Mouse (Mus musculus): ENCODE results near the gene Ptpn11. TPM values are rescaled to one million over a fixed set of nuclear protein-coding genes. Genes with fewer than 3 reads are reported as not detected.
"Not testable (repeated sequence)": the region's sequence is repeated elsewhere in the genome, so short reads cannot be mapped to it uniquely, and the experiment has no call there.

Ptpn11 gene
- 60.0 and 60.4 TPM in 2 replicates for total RNA-seq (2017)

- ATAC-seq (replicated peaks; ENCODE audit: low read depth, poor library complexity, severe bottlenecking) = peak; percentile 69
These were observed at the start of gene Ptpn11 for GRCm38 (mm10) chr5:121190836-121191583. Gene Ptpn11 (minus strand): TSS chr5:121191397.

GRCm38 (mm10) chr5:121239846-121240245 lies 48.6 kb upstream of the Ptpn11 start:
- no peak for ATAC-seq (replicated peaks; ENCODE audit: low read depth, poor library complexity, severe bottlenecking)

- no peak for ATAC-seq (replicated peaks; ENCODE audit: low read depth, poor library complexity, severe bottlenecking)
These were observed 47.0 kb upstream of the Ptpn11 start for GRCm38 (mm10) chr5:121238208-121238607.

- peak; percentile 99 for ATAC-seq (replicated peaks; ENCODE audit: low read depth, poor library complexity, severe bottlenecking)
These were observed 45.0 kb upstream of the Ptpn11 start for GRCm38 (mm10) chr5:121236171-121236570.

GRCm38 (mm10) chr5:121233726-121234125 lies 42.5 kb upstream of the Ptpn11 start:
- ATAC-seq (replicated peaks; ENCODE audit: low read depth, poor library complexity, severe bottlenecking) = no peak

- ATAC-seq (replicated peaks; ENCODE audit: low read depth, poor library complexity, severe bottlenecking) = no peak
These were observed 41.6 kb upstream of the Ptpn11 start for GRCm38 (mm10) chr5:121232789-121233188.

GRCm38 (mm10) chr5:121230811-121231210 lies 39.6 kb upstream of the Ptpn11 start:
- ATAC-seq (replicated peaks; ENCODE audit: low read depth, poor library complexity, severe bottlenecking) = 0 out of 2 replicates have a peak, but pooled peaks have one; percentile 19

GRCm38 (mm10) chr5:121229182-121229581 lies 38.0 kb upstream of the Ptpn11 start:
- no peak for ATAC-seq (replicated peaks; ENCODE audit: low read depth, poor library complexity, severe bottlenecking)

GRCm38 (mm10) chr5:121227330-121227729 lies 36.1 kb upstream of the Ptpn11 start:
- not testable (repeated sequence) for ATAC-seq (replicated peaks; ENCODE audit: low read depth, poor library complexity, severe bottlenecking)

- no peak for ATAC-seq (replicated peaks; ENCODE audit: low read depth, poor library complexity, severe bottlenecking)
These were observed 35.6 kb upstream of the Ptpn11 start for GRCm38 (mm10) chr5:121226845-121227244.

GRCm38 (mm10) chr5:121226406-121226805 lies 35.2 kb upstream of the Ptpn11 start:
- ATAC-seq (replicated peaks; ENCODE audit: low read depth, poor library complexity, severe bottlenecking) = no peak

GRCm38 (mm10) chr5:121225854-121226253 lies 34.7 kb upstream of the Ptpn11 start:
- ATAC-seq (replicated peaks; ENCODE audit: low read depth, poor library complexity, severe bottlenecking) = no peak

- ATAC-seq (replicated peaks; ENCODE audit: low read depth, poor library complexity, severe bottlenecking) = no peak
These were observed 33.7 kb upstream of the Ptpn11 start for GRCm38 (mm10) chr5:121224856-121225255.

- ATAC-seq (replicated peaks; ENCODE audit: low read depth, poor library complexity, severe bottlenecking) = not testable (repeated sequence)
These were observed 32.8 kb upstream of the Ptpn11 start for GRCm38 (mm10) chr5:121224020-121224419.

- ATAC-seq (replicated peaks; ENCODE audit: low read depth, poor library complexity, severe bottlenecking) = no peak
These were observed 30.2 kb upstream of the Ptpn11 start for GRCm38 (mm10) chr5:121221328-121221850.

- no peak for ATAC-seq (replicated peaks; ENCODE audit: low read depth, poor library complexity, severe bottlenecking)
These were observed 29.6 kb upstream of the Ptpn11 start for GRCm38 (mm10) chr5:121220732-121221301.

GRCm38 (mm10) chr5:121219980-121220731 lies 29.0 kb upstream of the Ptpn11 start, which contains the start of gene Hectd4:
Gene Hectd4 (plus strand): TSS chr5:121220219.
- ATAC-seq (replicated peaks; ENCODE audit: low read depth, poor library complexity, severe bottlenecking) = peak; percentile 85

- ATAC-seq (replicated peaks; ENCODE audit: low read depth, poor library complexity, severe bottlenecking) = no peak
These were observed 28.0 kb upstream of the Ptpn11 start for GRCm38 (mm10) chr5:121219190-121219589.

- no peak for ATAC-seq (replicated peaks; ENCODE audit: low read depth, poor library complexity, severe bottlenecking)
These were observed 26.1 kb upstream of the Ptpn11 start for GRCm38 (mm10) chr5:121217313-121217634.

GRCm38 (mm10) chr5:121216584-121217312 lies 25.6 kb upstream of the Ptpn11 start:
- not testable (repeated sequence) for ATAC-seq (replicated peaks; ENCODE audit: low read depth, poor library complexity, severe bottlenecking)

Measured in common myeloid progenitor, adult 5-6 weeks (primary cell).